Mouse (Mus musculus) embryonic facial prominence, embryonic 14.5 days (tissue): ENCODE data around the gene Irs1. TPM values are rescaled to one million over a fixed set of nuclear protein-coding genes. Genes with fewer than 3 reads are reported as not detected.

ENCODE experiments used
- ATAC-seq: fragments of 200-750 bp; cut with Nextera tagmentation; 2 replicates; pipeline ENCODE4 v1.8.0; 2017; ENCODE audit warnings: low read depth, moderate number of reproducible peaks, moderate TSS enrichment
- DNase-seq: peaks from one replicate; pipeline ENCODE4 v3.0.0-alpha.2; 2015; ENCODE audit warnings: low spot score
- H3K27ac ChIP-seq: fragments of 300-500 bp; sonication (generic); replicated peaks from 2 replicates; pipeline ENCODE4 v1.5.1; 2014; ENCODE audit warnings: low read depth, mild to moderate bottlenecking, low read length, moderate library complexity
- H3K27me3 ChIP-seq: fragments of 300-500 bp; sonication (generic); replicated peaks from 2 replicates; pipeline ENCODE4 v1.6.1; 2014; ENCODE audit warnings: low read length; ENCODE audit not compliant: control insufficient read depth, insufficient read depth
- H3K36me3 ChIP-seq: fragments of 300-500 bp; sonication (generic); 2 replicates; pipeline ENCODE4 v1.6.1; 2014; ENCODE audit warnings: low read length, mixed read lengths; ENCODE audit not compliant: control insufficient read depth, insufficient read depth
- H3K4me1 ChIP-seq: fragments of 300-500 bp; sonication (generic); 2 replicates; pipeline ENCODE4 v1.6.1; 2014; ENCODE audit warnings: antibody characterized with exemption, low read length; ENCODE audit not compliant: control insufficient read depth, insufficient read depth
- H3K4me2 ChIP-seq: fragments of 300-500 bp; sonication (generic); 2 replicates; pipeline ENCODE4 v1.6.1; 2014; ENCODE audit warnings: low read depth, mild to moderate bottlenecking, low read length, moderate library complexity, mixed read lengths
- H3K4me3 ChIP-seq: fragments of 300-500 bp; sonication (generic); 2 replicates; pipeline ENCODE4 v1.5.1; 2014; ENCODE audit warnings: low read depth, mild to moderate bottlenecking, low read length
- H3K9ac ChIP-seq: fragments of 300-500 bp; sonication (generic); 2 replicates; pipeline ENCODE4 v1.6.1; 2014; ENCODE audit warnings: low read depth, mild to moderate bottlenecking, low read length, moderate library complexity, mixed read lengths
- H3K9me3 ChIP-seq: fragments of 300-500 bp; sonication (generic); 2 replicates; pipeline ENCODE4 v1.6.1; 2016; ENCODE audit warnings: low read length; ENCODE audit not compliant: control insufficient read depth
- WGBS: fragments of 180-500 bp; shearing (Covaris S2); extraction: QIAGEN DNeasy Blood & Tissue Kit; methylation state at CpG from one replicate; pipeline ENCODE4 v1.1.7; 2014; 5-methylcytosine and 5-hydroxymethylcytosine counted together
- polyA plus RNA-seq: library from polyadenylated mRNA; unstranded; fragments of >200 nt; fragmentation: Nextera tagmentation; extraction: Ambion mirVana; gene quantifications from 2 replicates; pipeline ENCODE4 v1.2.1, GENCODE M21; 2014

Irs1 gene
- polyA plus RNA-seq, 1 experiment from 2014 or later = 14.8 TPM

DNA sequence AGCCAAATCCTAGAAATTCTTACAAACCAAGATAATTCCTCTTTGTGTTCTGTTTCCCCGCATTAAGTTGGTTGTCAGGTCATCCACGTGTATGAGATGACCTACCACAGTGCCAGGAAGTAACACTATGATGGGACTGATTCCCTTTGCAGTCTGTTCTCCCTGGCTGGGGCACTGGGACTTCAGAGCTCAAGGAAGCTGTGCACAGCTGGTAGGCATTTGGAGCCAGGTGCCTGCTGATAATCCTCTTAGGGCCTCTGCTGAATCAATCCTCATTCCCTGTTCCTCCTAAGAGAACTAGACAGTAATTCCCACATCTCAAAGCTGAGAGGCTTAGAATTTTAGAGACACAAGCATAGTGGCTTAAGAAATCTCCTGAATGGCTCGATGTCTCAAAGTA, 99.6 kb downstream of the Irs1 start:
- H3K4me3 ChIP-seq = no peak overlapping the region
- 35% methylated on average over 3 of the region's 3 CpGs for WGBS
- ATAC-seq = peak; percentile 78

DNA sequence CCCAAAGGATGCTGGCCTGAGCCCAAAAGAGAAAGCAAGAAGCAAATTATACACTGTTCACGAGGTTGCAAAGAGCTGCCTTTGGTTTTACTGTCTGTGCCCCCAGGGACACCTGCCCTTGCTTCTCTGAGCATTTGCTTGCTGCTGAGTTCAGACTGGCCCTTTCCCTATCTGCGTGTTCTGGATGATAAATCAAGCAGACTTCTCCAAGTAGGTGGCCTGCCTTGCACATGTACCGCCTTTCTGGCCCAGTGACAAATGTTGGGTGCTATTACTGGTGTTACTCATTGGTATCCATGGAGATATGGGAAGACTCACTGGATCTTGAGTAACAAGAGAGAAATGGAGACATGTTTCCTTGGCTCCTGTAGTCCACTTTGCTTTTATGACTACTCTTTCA, 101.7 kb downstream of the Irs1 start:
- Histone ChIP-seq H3K4me3 (no peak overlapping the region), H3K27ac (no peak overlapping the region), H3K4me1 (peaks cover 3% of the 10 kb centered on the region; the same call in 1 of the 2 replicates), H3K9ac (no peak overlapping the region), H3K9me3 (no peaks in the 10 kb centered on the region), H3K36me3 (no peaks in the 10 kb centered on the region), H3K27me3 (no peaks in the 10 kb centered on the region), H3K4me2 (no peak overlapping the region)
- DNase-seq = peak; percentile 45
- ATAC-seq = 0 out of 2 replicates have a peak, but pooled peaks have one; percentile 26
- WGBS = 51% methylated on average over 3 of the region's 3 CpGs

More for the DNA sequence above, 99.6 kb downstream of the Irs1 start:
- H3K36me3 ChIP-seq = no peaks in the 10 kb centered on the region
- H3K27ac ChIP-seq = no peak overlapping the region
- H3K9me3 ChIP-seq = no peaks in the 10 kb centered on the region
- DNase-seq = peak; percentile 45
- H3K4me1 ChIP-seq = peaks cover 3% of the 10 kb centered on the region; the same call in 1 of the 2 replicates
- no peak overlapping the region for H3K9ac ChIP-seq
- no peaks in the 10 kb centered on the region for H3K27me3 ChIP-seq
- no peak overlapping the region for H3K4me2 ChIP-seq

GRCm38 (mm10) chr1:82188549-82189231, 102.5 kb downstream of the Irs1 start:
- no peak overlapping the region for H3K27ac ChIP-seq
- ATAC-seq = no peak
- no peak for DNase-seq
- H3K9me3 ChIP-seq = no peaks in the 10 kb centered on the region
- peaks cover 3% of the 10 kb centered on the region; the same call in 1 of the 2 replicates for H3K4me1 ChIP-seq
- H3K9ac ChIP-seq = no peak overlapping the region
- H3K27me3 ChIP-seq = no peaks in the 10 kb centered on the region
- H3K4me2 ChIP-seq = no peak overlapping the region
- no peaks in the 10 kb centered on the region for H3K36me3 ChIP-seq
- 74% methylated on average over 10 of the region's 10 CpGs for WGBS
- H3K4me3 ChIP-seq = no peak overlapping the region

GRCm38 (mm10) chr1:82183913-82184442, 107.2 kb downstream of the Irs1 start:
- ATAC-seq (no peak), DNase-seq (no peak)
- no peaks in the 10 kb centered on the region for H3K9me3 ChIP-seq
- no peaks in the 10 kb centered on the region for H3K4me1 ChIP-seq
- H3K36me3 ChIP-seq = no peaks in the 10 kb centered on the region
- WGBS = 66% methylated on average over 8 of the region's 8 CpGs
- H3K4me2 ChIP-seq = no peak overlapping the region
- H3K27me3 ChIP-seq = no peaks in the 10 kb centered on the region
- no peak overlapping the region for H3K9ac ChIP-seq
- no peak overlapping the region for H3K27ac ChIP-seq
- no peak overlapping the region for H3K4me3 ChIP-seq

Other genes with a start within 250 kb of the Irs1 start
- 53.6 and 55.0 TPM in 2 replicates for gene Gm9747, start 58.3 kb downstream of the Irs1 start, polyA plus RNA-seq
- 6.7 and 6.8 TPM in 2 replicates for gene Rhbdd1, start 25.0 kb upstream of the Irs1 start, polyA plus RNA-seq